Mouse (Mus musculus) stomach, embryonic 15.5 days (tissue): ENCODE measurements at regions not wholly inside any gene's neighbourhood (a gene's known extent, or its start where the extent isn't known, plus 50 kb on each side); places are given as distances from the start of the nearest gene placed in this dataset.
"Not testable (repeated sequence)": the region's sequence is repeated elsewhere in the genome, so short reads cannot be mapped to it uniquely, and the experiment has no call there.

Source experiments
- ATAC-seq: fragments of 200-750 bp; cut with Nextera tagmentation; 2 replicates; pipeline ENCODE4 v1.8.0; 2017; ENCODE audit warnings: low read depth, moderate number of reproducible peaks, moderate TSS enrichment; ENCODE audit not compliant: insufficient read depth, low FRiP score
- H3K27ac ChIP-seq: fragments of 300-500 bp; sonication (generic); 2 replicates; pipeline ENCODE4 v1.5.1; 2015; ENCODE audit warnings: mild to moderate bottlenecking, inconsistent platforms
- H3K27me3 ChIP-seq: fragments of 300-500 bp; sonication (generic); replicated peaks from 2 replicates; pipeline ENCODE4 v1.6.1; 2015; ENCODE audit warnings: inconsistent platforms
- H3K36me3 ChIP-seq: fragments of 300-500 bp; sonication (generic); 2 replicates; pipeline ENCODE4 v1.6.1; 2015; ENCODE audit warnings: inconsistent platforms
- H3K4me1 ChIP-seq: fragments of 300-500 bp; sonication (generic); 2 replicates; pipeline ENCODE4 v1.6.1; 2015; ENCODE audit warnings: inconsistent platforms
- H3K4me2 ChIP-seq: fragments of 300-500 bp; sonication (generic); 2 replicates; pipeline ENCODE4 v1.6.1; 2015; ENCODE audit warnings: mild to moderate bottlenecking, inconsistent platforms
- H3K4me3 ChIP-seq: fragments of 300-500 bp; sonication (generic); replicated peaks from 2 replicates; pipeline ENCODE4 v1.5.1; 2015; ENCODE audit warnings: inconsistent platforms
- H3K9ac ChIP-seq: fragments of 300-500 bp; sonication (generic); 2 replicates; pipeline ENCODE4 v1.6.1; 2015; ENCODE audit warnings: inconsistent platforms
- H3K9me3 ChIP-seq: fragments of 300-500 bp; sonication (generic); 2 replicates; pipeline ENCODE4 v1.6.1; 2016; ENCODE audit warnings: inconsistent platforms
- WGBS: fragments of 180-500 bp; shearing (Covaris S2); methylation state at CpG from one replicate; pipeline ENCODE4 v1.1.7; 2015; 5-methylcytosine and 5-hydroxymethylcytosine counted together

- H3K9me3 ChIP-seq, H3K9ac ChIP-seq, H3K4me3 ChIP-seq, H3K27me3 ChIP-seq, H3K4me2 ChIP-seq, H3K4me1 ChIP-seq, H3K27ac ChIP-seq, ATAC-seq, H3K36me3 ChIP-seq: not testable (repeated sequence)
- 64% methylated on average over 8 of the region's 8 CpGs for WGBS
Observed at GRCm38 (mm10) chr5:3264988-3265738, 76.1 kb upstream of the Cdk6 start.

GRCm38 (mm10) chr5:3267021-3267420, 74.3 kb upstream of the Cdk6 start:
- Histone ChIP-seq H3K4me1 (no peaks in the 10 kb centered on the region), H3K27ac (no peak overlapping the region), H3K27me3 (no peaks in the 10 kb centered on the region), H3K9me3 (no peaks in the 10 kb centered on the region), H3K4me3 (no peak overlapping the region), H3K9ac (no peak overlapping the region), H3K4me2 (no peak overlapping the region), H3K36me3 (no peaks in the 10 kb centered on the region)
- no peak for ATAC-seq
- WGBS: 75% methylated on average over 5 of the region's 5 CpGs

GRCm38 (mm10) chr5:3269760-3270159, 71.5 kb upstream of the Cdk6 start:
- 55% methylated on average over 7 of the region's 7 CpGs for WGBS
- Histone ChIP-seq H3K27ac (peak overlapping the region; percentile 0; the same call in 1 of the 2 replicates), H3K9ac (no peak overlapping the region)

GRCm38 (mm10) chr5:3273140-3273539, 68.1 kb upstream of the Cdk6 start:
- not testable (repeated sequence) for H3K36me3 ChIP-seq, H3K9me3 ChIP-seq, H3K9ac ChIP-seq, ATAC-seq, H3K4me3 ChIP-seq, H3K4me1 ChIP-seq, H3K27me3 ChIP-seq, H3K27ac ChIP-seq, H3K4me2 ChIP-seq
- 33% methylated on average over 1 of the region's 1 CpGs for WGBS

More at GRCm38 (mm10) chr5:3269760-3270159, 71.5 kb upstream of the Cdk6 start:
- Histone ChIP-seq H3K4me3 (no peak overlapping the region), H3K4me2 (no peak overlapping the region), H3K27me3 (no peaks in the 10 kb centered on the region), H3K9me3 (no peaks in the 10 kb centered on the region), H3K36me3 (no peaks in the 10 kb centered on the region), H3K4me1 (no peaks in the 10 kb centered on the region)
- ATAC-seq: no peak

GRCm38 (mm10) chr5:3277241-3277640, 64.0 kb upstream of the Cdk6 start:
- not testable (repeated sequence) for H3K36me3 ChIP-seq, H3K27me3 ChIP-seq, H3K4me2 ChIP-seq, ATAC-seq, H3K9ac ChIP-seq, H3K4me1 ChIP-seq, H3K27ac ChIP-seq, H3K9me3 ChIP-seq, H3K4me3 ChIP-seq
- whole genome bisulfite sequencing: 89% methylated on average over 16 of the region's 16 CpGs

- WGBS: 81% methylated on average over 5 of the region's 5 CpGs
- not testable (repeated sequence) for H3K27me3 ChIP-seq, H3K27ac ChIP-seq, ATAC-seq, H3K4me2 ChIP-seq, H3K9ac ChIP-seq, H3K9me3 ChIP-seq, H3K36me3 ChIP-seq, H3K4me3 ChIP-seq, H3K4me1 ChIP-seq
Observed at GRCm38 (mm10) chr5:3278956-3279355, 62.3 kb upstream of the Cdk6 start.

GRCm38 (mm10) chr5:3281911-3282506, 59.3 kb upstream of the Cdk6 start:
- H3K4me2 ChIP-seq, H3K4me3 ChIP-seq, ATAC-seq, H3K27me3 ChIP-seq, H3K9ac ChIP-seq, H3K36me3 ChIP-seq, H3K9me3 ChIP-seq, H3K4me1 ChIP-seq, H3K27ac ChIP-seq: not testable (repeated sequence)
- 63% methylated on average over 8 of the region's 8 CpGs for WGBS

- H3K27ac ChIP-seq: no peak overlapping the region
- H3K4me1 ChIP-seq: no peaks in the 10 kb centered on the region
- H3K36me3 ChIP-seq: no peaks in the 10 kb centered on the region
- no peaks in the 10 kb centered on the region for H3K9me3 ChIP-seq
- no peaks in the 10 kb centered on the region for H3K27me3 ChIP-seq
- H3K4me2 ChIP-seq: no peak overlapping the region
- no peak overlapping the region for H3K9ac ChIP-seq
- WGBS: 85% methylated on average over 3 of the region's 3 CpGs
- H3K4me3 ChIP-seq: no peak overlapping the region
- ATAC-seq: no peak
Observed at GRCm38 (mm10) chr5:3283083-3283482, 58.2 kb upstream of the Cdk6 start.

GRCm38 (mm10) chr5:3284335-3284734, 57.0 kb upstream of the Cdk6 start:
- H3K27me3 ChIP-seq, ATAC-seq, H3K27ac ChIP-seq, H3K4me1 ChIP-seq, H3K4me3 ChIP-seq, H3K9me3 ChIP-seq, H3K4me2 ChIP-seq, H3K36me3 ChIP-seq, H3K9ac ChIP-seq: not testable (repeated sequence)
- WGBS: 83% methylated on average over 1 of the region's 1 CpGs

- H3K36me3 ChIP-seq, H3K9ac ChIP-seq, H3K27ac ChIP-seq, H3K27me3 ChIP-seq, ATAC-seq, H3K4me3 ChIP-seq, H3K9me3 ChIP-seq, H3K4me2 ChIP-seq, H3K4me1 ChIP-seq: not testable (repeated sequence)
- 19% methylated on average over 8 of the region's 8 CpGs for WGBS
Observed at GRCm38 (mm10) chr5:3289991-3290417, 51.3 kb upstream of the Cdk6 start.
